Mouse (Mus musculus) Patski (cell line): Measurements from ENCODE around the gene Aebp2. TPM values are rescaled to one million over a fixed set of nuclear protein-coding genes. Genes with fewer than 3 reads are reported as not detected.

Experiments used
- ATAC-seq: fragments of 100-300 bp; one replicate; pipeline ENCODE4 v1.8.0; 2021
- CTCF ChIA-PET: fragments of 350-600 bp; sonication (Branson Sonifier 250); formaldehyde crosslinking; loops from one replicate; lab custom pipeline; 2022; ENCODE audit warnings: inconsistent platforms; lab: Charles Lee
- POLR2A ChIA-PET: fragments of 350-600 bp; sonication (Branson Sonifier 250); formaldehyde crosslinking; loops from one replicate; lab custom pipeline; 2022; ENCODE audit warnings: antibody characterized with exemption, inconsistent platforms; lab: Charles Lee
- DNase-seq: peaks from one replicate; pipeline ENCODE4 v3.0.0-alpha.2; 2011; ENCODE audit warnings: low read depth, low spot score
- H3K27me3 ChIP-seq: fragments of 371-371 bp; one replicate; pipeline ENCODE4 v1.5.1; 2021
- CTCF ChIP-seq: fragments of 100-300 bp; IDR thresholded peaks from one replicate; pipeline ENCODE4 v1.5.1; 2021
- in situ Hi-C: fragments of 300-500 bp; cut with MboI; formaldehyde crosslinking; loops from 3 replicates; pipeline ENCODE4 v1.11.1; 2018; ENCODE audit warnings: low pct_unique_long_range_greater_than_20kb, mixed read lengths
- polyA plus RNA-seq: library from polyadenylated mRNA; unstranded; gene quantifications from one replicate; pipeline ENCODE4 v1.2.3, GENCODE M21; 2021

Aebp2 gene
- polyA plus RNA-seq, 1 experiment from 2014 or later: 68.5 TPM

DNA sequence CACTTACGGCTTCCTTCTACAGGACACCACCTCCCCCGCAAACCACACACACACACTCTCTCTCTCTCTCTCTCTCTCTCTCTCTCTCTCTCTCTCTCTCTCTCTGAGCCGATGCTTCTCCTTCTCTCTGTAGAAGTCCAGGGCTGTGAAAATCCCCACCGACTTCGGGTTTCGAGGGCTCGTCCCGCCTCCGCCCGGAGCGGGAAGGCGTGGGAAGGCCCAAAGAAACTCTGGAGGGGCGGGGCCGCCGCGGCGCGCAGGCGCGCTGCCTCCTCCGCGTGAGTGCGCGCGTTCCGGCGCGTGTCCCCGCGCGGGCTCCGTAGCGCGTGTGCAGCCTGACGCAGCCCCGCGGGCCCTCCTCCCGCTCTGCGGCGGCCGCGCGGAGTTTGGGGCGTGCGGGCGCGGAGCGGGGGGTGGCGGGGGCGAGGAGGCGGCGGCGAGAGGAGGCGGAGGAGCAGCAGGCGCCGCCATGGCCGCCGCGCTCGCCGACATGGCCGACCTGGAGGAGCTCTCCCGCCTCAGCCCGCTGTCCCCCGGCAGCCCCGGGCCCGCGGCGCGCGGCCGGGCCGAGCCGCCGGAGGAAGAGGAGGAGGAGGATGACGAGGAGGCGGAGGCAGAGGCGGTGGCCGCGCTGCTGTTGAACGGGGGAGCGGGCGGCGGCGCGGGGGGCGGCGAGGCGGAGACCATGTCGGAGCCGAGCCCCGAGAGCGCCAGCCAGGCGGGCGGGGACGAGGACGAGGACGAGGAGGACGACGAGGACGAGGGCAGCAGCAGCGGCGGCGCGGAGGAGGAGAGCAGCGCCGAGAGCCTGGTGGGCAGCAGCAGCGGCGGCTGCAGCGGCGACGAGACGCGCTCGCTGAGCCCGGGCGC is 998 bp downstream of the Aebp2 start:
- in situ Hi-C loops: no loop called here
- no peak for TF ChIP-seq CTCF
- ChIA-PET POLR2A (interaction anchor here (0.7 kb wide), 1 partner anchor 393 kb away, joined by 3 read pairs; no protein-coding TSS in a partner anchor), CTCF (no interaction called here)
- peak; percentile 66 for DNase-seq
- no peaks in the 10 kb centered on the region for H3K27me3 ChIP-seq
- peak; percentile 82 for ATAC-seq

GRCm38 (mm10) chr6:140624096-140625051 is 1.9 kb downstream of the Aebp2 start:
- DNase-seq: no peak
- in situ Hi-C loops: no loop called here
- CTCF ChIA-PET: no interaction called here
- peak; percentile 2 for ATAC-seq
- H3K27me3 ChIP-seq: no peaks in the 10 kb centered on the region
- no peak for TF ChIP-seq CTCF
- POLR2A ChIA-PET: interaction anchor here (0.7 kb wide), 1 partner anchor 393 kb away, joined by 3 read pairs; no protein-coding TSS in a partner anchor

DNA sequence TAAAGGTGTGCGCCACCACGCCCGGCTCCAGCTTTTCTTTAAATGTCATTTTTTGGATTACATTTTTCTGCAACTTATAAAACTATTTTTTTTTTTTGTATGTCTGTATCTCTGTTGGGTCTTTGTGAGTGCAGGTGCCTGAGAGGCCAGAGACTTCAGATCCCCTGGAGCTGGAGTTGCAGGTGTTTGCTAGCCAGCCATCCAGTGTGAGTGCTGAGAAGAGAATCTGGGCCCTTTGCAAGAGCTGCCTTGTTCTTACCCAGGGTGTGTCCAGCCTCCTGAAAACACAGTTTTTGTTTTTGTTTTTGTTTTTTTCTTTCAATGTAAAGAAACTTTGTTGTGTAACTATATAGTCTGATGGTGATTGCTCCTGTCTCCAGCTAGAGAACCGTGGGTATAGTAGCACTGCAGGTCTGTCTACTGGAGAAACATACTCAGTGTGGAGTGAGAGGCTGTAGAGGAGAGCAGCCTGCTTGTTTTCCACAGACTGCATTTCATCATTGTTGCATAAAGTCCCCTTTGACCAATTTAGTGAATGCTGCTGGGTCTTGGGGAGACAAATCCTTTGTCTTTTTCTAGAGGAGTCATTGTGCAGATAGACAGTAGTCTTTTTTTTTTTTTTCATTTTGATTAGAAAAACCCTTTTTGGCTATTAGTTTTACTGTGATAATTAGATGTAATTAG is 6.9 kb downstream of the Aebp2 start:
- TF ChIP-seq CTCF: no peak
- ChIA-PET CTCF (no interaction called here), POLR2A (interaction anchor here (0.6 to 0.7 kb wide), 3 partner anchors 11 to 431 kb away, joined by 3 to 5 read pairs (median 3); no protein-coding TSS in a partner anchor)
- in situ Hi-C loops: no loop called here
- H3K27me3 ChIP-seq: no peaks in the 10 kb centered on the region
- DNase-seq (no peak), ATAC-seq (no peak)

- ChIA-PET CTCF (no interaction called here), POLR2A (interaction anchor here (0.7 kb wide), 1 partner anchor 432 kb away, joined by 3 read pairs; no protein-coding TSS in a partner anchor)
- TF ChIP-seq CTCF: no peak
- in situ Hi-C loops: no loop called here
- no peaks in the 10 kb centered on the region for H3K27me3 ChIP-seq
- DNase-seq (no peak), ATAC-seq (no peak)
Observed at GRCm38 (mm10) chr6:140630306-140630705, 7.8 kb downstream of the Aebp2 start.

DNA sequence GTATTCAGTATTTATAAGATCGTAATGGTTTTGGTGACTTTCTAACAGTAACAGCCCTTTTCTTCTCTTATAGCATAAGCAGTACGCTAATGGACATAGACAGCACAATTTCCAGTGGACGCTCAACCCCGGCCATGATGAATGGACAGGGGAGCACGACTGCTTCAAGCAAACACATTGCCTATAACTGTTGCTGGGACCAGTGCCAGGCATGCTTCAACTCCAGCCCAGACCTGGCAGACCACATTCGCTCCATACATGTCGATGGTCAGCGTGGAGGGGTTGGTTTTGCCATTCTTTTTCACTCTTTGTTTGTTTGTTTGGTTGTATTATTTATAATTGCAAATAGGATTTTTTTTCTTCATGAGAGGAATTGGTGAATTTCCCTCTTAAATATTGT is 11.2 kb downstream of the Aebp2 start:
- ChIA-PET POLR2A (no interaction called here), CTCF (no interaction called here)
- TF ChIP-seq CTCF: no peak
- no peak for DNase-seq
- no peaks in the 10 kb centered on the region for H3K27me3 ChIP-seq
- no peak for ATAC-seq
- in situ Hi-C loops: no loop called here

DNA sequence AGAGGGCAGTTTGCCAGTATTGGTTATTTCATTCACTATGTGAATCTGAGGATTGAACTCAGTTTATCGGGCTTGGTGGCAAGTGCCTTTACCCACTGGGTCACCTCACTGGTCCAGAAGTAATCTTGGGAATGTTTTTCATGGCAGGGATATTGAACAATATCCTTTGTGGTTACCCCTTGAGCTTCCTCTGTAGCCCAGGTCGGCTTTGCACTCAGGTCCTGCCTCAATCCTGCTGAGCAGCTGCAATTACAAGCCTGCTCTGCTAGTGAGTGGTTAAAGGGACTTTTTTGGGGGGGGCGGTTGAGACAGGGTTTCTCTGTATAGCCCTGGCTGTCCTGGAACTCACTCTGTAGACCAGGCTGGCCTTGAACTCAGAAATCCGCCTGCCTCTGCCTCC is 13.8 kb downstream of the Aebp2 start:
- POLR2A ChIA-PET: no interaction called here
- CTCF ChIA-PET: interaction anchor here (1.3 kb wide), 1 partner anchor 10 kb away, joined by 4 read pairs; no protein-coding TSS in a partner anchor
- no peak for ATAC-seq
- no peak for TF ChIP-seq CTCF
- in situ Hi-C loops: no loop called here
- no peaks in the 10 kb centered on the region for H3K27me3 ChIP-seq
- DNase-seq: no peak

GRCm38 (mm10) chr6:140642010-140642409 is 19.5 kb downstream of the Aebp2 start:
- DNase-seq (no peak), ATAC-seq (no peak)
- in situ Hi-C loops: no loop called here
- no peak for TF ChIP-seq CTCF
- ChIA-PET CTCF (interaction anchor here (1.3 kb wide), 1 partner anchor 16 kb away, joined by 3 read pairs; no protein-coding TSS in a partner anchor), POLR2A (no interaction called here)
- H3K27me3 ChIP-seq: no peaks in the 10 kb centered on the region

- no peak for DNase-seq
- in situ Hi-C loops: no loop called here
- no peak for TF ChIP-seq CTCF
- H3K27me3 ChIP-seq: no peaks in the 10 kb centered on the region
- CTCF ChIA-PET: interaction anchor here (1.3 to 1.4 kb wide), 2 partner anchors 16 to 73 kb away, joined by 3 read pairs; no protein-coding TSS in a partner anchor
- no peak for ATAC-seq
- POLR2A ChIA-PET: no interaction called here
Observed at GRCm38 (mm10) chr6:140642655-140643054, 20.2 kb downstream of the Aebp2 start.

DNA sequence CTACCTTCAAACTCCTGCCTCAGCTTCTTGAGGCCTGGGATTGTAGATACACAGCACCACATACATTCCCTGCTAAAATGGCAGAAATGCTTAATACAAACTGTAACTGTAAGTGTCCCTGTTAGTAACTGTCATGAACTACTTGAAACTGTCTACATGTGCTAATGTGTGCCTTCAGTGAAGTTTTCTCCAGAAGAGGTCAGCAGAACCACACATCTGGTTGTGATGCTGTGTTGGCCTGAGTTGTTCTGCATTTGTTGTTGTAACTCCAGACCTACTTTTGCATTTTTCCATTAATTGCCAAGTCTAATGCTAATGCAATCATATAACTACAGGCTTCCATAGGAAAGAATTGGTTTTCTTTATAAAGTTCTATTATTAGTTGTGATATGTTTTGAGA is 23.5 kb downstream of the Aebp2 start:
- no peak for ATAC-seq
- POLR2A ChIA-PET: no interaction called here
- no peaks in the 10 kb centered on the region for H3K27me3 ChIP-seq
- in situ Hi-C loops: no loop called here
- TF ChIP-seq CTCF: no peak
- CTCF ChIA-PET: interaction anchor here (1.6 to 2.3 kb wide), 2 partner anchors 9 to 19 kb away, joined by 4 to 6 read pairs; no protein-coding TSS in a partner anchor
- DNase-seq: no peak

DNA sequence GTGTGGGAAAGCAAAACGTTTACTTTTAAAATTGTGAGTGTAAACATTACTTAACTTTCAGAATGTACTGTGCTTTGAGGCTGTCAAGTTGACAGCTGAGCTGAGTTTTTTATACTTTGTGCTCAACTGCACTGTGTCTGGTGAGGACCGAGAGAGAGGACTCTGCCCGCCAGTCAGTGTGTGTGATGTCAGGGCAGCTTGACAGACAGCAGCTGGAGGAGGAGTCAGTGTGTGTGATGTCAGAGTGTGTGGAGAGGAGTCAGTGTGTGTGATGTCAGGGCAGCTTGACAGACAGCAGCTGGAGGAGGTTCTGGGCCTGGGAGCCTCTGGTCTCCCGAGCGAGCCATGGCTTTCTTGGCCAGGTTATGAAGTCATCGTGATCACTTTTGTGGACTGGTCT is 24.4 kb downstream of the Aebp2 start:
- H3K27me3 ChIP-seq: no peaks in the 10 kb centered on the region
- no peak for DNase-seq
- ATAC-seq: no peak
- ChIA-PET POLR2A (no interaction called here), CTCF (interaction anchor here (1.6 to 2.3 kb wide), 2 partner anchors 10 to 20 kb away, joined by 4 to 6 read pairs; no protein-coding TSS in a partner anchor)
- in situ Hi-C loops: no loop called here
- no peak for TF ChIP-seq CTCF
